Mouse (Mus musculus): ENCODE measurements around the gene Txk.

Txk gene

DNA sequence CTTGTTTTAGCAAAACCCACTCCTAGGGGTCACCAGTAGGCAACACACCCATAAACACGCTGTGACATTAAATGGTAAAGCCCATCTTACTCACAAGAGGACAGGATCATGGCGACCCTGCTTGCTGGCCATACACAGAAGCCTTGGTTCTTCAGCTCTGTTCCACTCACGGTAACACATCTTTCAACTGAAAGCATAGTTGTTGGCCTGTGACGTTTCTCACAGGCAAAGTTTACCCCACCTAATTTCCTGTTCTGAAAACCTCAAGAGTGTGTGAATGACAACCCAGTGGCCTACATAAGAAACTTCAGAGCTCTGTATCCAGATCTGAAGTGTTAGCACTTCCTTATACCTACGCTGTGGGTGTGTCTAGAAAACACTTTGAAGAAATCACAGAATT lies at the start of gene Txk:
Gene Txk (minus strand): TSS at position 193 of the 400 bp plus-strand sequence.
- DNase-seq (ENCODE audit: low read depth, low spot score): no peak

- DNase-seq (ENCODE audit: low read depth, low spot score): no peak
Observed at GRCm38 (mm10) chr5:72798563-72798962, 46.0 kb upstream of the Txk start.

DNA sequence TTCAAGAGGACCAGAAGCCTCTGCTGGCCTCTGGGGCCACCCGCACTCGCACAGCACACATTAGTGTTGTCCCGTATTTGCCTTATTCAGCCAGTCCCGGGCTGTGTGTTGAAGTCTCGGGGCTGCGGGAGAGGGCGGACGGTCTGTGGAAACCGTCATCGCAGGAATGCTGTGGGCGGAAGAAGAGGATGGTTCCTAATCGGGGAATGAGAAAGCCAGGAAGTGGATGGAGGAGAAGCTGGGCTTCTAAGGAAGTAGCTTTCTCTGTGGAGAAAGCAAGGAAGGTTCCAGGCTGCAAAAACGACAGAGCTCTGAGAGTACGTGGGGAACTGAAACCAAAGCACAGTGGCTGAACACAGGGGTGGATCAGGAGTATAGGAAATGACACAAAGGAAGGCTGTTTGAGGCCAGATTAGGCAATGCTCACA lies 43.6 kb upstream of the Txk start:
- DNase-seq (ENCODE audit: low read depth, low spot score): no peak

GRCm38 (mm10) chr5:72793309-72793850 lies 40.8 kb upstream of the Txk start:
- DNase-seq (ENCODE audit: low read depth, low spot score): no peak

DNA sequence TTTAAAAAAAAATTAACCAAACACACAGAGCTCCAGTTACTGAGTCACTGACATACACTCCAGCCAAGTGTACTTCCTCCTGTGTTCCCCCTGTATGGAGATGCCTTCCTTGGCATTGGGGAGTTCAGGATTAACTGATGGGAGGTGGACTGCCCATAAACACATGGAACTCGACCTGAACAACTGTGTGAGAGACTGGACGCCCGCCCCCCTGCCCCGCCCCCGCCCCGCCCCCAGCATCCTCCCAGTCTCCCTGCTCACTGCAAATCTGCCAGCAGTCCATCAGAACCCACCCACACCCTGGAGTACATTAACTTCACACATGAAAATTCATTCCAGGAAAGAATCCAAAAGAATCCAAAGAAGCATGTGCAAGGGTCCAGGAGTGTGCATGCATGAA lies 39.2 kb upstream of the Txk start:
- DNase-seq (ENCODE audit: low read depth, low spot score): no peak

DNA sequence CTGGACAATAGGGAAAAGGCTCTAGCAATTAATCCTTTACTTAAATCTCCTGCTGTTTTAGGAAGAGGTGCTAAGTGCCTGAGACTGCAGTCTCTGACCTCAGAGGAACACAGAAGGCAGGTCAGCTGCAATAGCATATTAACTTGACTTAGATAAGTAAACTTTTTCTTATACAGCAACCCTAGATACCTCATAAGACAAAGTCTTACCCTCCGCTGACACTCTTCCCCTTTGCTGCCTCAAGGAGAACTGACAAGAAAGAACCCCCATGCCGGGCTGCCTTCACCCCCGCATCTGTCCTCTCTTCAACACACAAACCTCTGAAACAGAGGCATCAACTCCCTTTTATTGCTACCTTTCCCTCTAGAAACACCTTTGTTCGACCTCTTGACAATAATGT lies 38.8 kb upstream of the Txk start:
- no peak for DNase-seq (ENCODE audit: low read depth, low spot score)

DNA sequence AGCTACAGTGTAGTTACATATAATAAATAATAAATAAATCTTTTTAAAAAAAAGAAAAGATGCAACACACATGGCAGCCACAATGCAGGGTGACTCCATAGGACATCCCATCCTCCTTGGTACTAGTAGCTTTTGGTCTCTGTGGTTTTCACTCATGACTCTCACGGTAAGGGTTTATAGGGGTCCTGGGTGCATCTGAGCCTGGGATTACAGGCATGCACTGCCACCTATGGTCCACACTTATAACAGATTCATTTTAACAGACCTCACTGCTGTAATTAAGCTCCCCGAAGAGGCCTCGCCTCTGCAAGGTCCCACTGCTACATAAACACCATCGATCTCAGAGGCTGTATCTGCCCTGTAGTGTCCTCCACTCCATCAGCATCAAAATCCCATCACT lies 32.9 kb upstream of the Txk start:
- DNase-seq (ENCODE audit: low read depth, low spot score): no peak

GRCm38 (mm10) chr5:72784719-72785118 lies 32.1 kb upstream of the Txk start:
- no peak for DNase-seq (ENCODE audit: low read depth, low spot score)

DNA sequence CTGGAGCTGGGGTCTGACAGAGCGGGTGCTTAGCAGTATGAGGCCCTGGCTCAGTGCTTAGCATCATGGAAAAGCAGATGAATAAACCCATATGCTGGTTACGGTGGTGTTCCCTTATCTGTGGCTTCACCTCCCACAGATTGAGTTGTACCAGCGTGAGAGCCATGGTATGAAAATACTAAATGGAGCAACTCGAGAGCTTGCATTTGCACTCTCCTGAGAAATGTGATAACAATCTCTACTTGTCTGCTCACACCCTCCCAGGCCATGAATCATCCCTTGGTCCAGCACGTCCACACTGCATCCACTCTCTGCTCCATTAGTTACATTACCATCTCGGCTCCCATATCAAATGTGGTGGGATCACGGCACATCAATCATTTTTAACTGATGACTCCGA lies 31.4 kb upstream of the Txk start:
- DNase-seq (ENCODE audit: low read depth, low spot score): no peak

GRCm38 (mm10) chr5:72783123-72783522 lies 30.5 kb upstream of the Txk start:
- DNase-seq (ENCODE audit: low read depth, low spot score): no peak

- no peak for DNase-seq (ENCODE audit: low read depth, low spot score)
Observed at GRCm38 (mm10) chr5:72781776-72782175, 29.2 kb upstream of the Txk start.

DNA sequence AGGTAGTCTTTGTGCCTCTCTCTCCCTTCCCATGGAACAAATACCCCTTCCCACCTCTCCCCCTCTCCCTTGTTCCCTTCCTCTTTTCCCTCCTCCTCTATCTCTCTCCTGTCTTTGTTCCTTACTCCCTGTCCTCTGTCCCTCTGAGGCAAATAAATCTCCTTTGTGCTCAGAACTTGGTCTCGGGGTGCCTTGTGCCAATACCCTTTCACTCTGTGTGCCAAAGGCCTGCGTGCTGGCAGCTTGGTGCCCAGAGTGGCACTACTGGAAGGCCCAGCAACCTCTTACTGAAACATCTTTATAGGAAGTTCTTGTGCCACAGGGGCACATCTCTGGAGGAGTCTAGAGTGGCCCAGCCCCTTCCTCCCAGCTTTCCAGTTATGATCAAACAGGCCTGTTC lies 24.0 kb upstream of the Txk start:
- DNase-seq (ENCODE audit: low read depth, low spot score): no peak

DNA sequence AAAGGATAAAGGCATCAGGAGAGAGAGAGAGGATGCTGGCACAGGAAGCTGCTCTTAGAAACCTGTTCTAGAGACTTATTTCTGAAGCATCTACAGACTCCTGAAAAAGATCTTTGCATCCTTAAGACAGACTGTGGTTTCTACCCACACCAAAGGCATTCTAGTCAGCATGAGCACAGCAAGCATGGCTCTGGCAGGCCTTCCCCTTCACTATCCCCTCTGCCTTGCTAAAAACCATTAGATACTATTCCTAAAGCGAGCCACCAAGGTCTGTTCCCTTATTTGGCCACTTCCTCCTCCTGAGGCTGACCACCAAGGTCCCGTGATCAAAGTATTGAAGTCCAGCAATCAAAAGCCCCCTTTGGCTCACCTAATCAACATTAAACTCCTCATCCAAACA lies 23.6 kb upstream of the Txk start:
- no peak for DNase-seq (ENCODE audit: low read depth, low spot score)

DNA sequence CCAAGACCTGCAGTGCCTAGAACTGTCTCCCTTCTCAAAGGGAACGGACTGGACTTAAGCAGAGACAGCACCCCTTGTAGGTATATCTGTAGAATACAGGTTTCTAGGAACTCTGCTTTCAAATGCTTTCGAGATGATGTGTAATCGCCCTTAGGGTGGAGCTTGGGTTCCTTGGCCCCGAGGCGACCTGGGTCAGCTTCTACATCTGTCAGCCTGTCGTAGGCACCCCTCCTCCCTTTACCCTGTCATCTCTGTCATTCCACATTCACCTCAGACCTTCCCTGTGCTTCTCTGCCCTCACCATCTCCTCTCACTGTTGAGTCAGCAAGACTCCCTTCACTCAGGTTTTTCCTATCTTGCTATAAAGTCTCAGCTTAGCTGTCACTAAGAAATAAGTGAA lies 17.3 kb upstream of the Txk start:
- DNase-seq (ENCODE audit: low read depth, low spot score): no peak

GRCm38 (mm10) chr5:72763546-72763945 lies 11.0 kb upstream of the Txk start:
- no peak for DNase-seq (ENCODE audit: low read depth, low spot score)

GRCm38 (mm10) chr5:72763025-72763424 lies 10.4 kb upstream of the Txk start:
- no peak for DNase-seq (ENCODE audit: low read depth, low spot score)

- no peak for DNase-seq (ENCODE audit: low read depth, low spot score)
Observed at GRCm38 (mm10) chr5:72761758-72762157, 9.2 kb upstream of the Txk start.

DNA sequence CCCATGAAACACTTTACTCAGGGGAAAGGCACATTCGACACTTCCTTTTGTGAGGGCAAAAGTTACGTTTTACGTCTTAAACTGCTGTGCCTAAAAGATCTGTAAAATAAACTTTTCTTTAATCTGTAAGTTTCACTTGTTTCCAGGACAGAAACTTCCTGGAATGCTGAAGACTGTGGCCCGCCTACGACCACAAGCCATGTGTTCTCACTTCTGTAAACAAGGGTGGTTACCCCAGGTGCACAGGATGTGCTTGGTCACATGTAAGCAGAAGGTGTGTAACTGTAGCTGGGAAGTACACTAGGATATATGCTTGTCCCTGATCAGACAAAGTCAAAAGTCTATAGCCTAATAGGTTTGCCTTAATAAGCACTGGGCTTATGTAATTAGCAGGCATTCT lies 8.7 kb upstream of the Txk start:
- no peak for DNase-seq (ENCODE audit: low read depth, low spot score)

DNA sequence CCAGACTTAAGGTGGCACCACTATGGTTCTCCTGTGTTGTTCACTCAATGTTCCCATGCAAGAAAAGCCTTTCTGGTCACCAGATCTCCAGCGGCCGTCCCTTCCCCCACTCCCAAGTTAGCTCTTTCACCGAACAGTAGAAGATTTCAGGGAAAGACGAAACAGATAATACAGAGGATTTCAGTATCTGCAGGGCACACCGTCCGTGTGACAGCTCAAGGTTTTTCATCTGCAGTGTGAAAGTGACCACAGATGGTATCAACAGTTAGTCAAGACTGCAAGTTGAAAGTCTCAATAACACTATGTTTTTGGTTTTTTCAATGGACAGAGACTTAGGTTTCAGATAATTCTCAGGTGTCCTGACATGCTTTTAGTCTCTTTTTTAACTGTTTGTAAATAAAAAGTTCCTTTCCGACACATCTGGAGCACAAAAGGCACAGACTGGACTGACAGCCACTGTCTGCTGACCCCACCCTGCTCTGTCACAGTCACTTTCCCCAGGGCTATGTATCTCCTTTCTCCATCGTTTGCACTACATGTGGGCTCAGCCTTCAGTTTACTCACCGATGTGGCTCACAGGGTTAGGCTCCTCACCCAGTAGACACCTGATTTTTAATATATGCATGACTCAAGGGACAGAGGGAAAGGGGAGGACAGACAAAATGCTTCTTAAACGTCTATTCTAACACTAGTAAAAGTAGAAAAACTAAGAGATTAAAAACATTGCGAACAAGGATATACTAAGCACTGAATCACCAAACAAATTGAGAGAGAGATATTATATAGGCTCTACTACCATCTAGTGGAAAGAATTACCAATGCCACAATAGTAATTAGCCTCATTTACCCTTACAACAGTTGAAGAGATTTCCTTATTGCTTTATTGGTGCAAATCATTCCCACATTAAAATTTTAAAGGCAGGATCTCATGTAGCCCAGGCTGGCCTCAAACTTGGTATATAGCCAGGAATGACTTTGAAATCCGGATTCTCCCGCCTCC lies 6.6 kb upstream of the Txk start:
- no peak for DNase-seq (ENCODE audit: low read depth, low spot score)

DNA sequence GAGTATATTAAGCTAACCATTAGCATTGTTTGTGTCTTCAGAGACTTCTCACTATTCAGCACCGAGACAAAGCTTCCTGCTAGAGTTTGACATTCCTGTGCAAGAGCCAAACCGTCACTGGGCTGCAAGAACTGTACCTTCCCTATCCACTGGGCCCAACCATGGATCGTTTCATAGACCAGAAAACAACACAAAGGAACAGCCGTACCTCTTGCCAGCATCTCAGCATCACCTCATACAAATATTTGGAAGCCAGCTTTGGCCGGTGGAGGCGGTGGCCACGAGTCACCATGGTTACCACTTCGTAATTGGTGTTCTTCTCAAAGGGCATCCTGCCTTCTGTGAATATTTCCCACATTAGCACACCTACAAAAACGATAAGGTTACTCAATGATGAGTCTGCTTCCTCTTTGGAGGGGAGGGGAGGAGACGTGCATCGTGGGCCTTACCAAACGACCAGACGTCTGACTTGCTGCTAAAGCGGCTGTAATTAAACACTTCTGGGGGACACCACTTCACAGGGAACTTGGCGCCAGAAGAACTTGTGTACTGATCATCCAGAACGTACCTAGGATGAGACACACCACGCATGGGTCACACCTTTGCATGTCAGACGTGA lies 4.7 kb upstream of the Txk start:
- DNase-seq (ENCODE audit: low read depth, low spot score): no peak

GRCm38 (mm10) chr5:72755941-72756340 lies 3.4 kb upstream of the Txk start:
- DNase-seq (ENCODE audit: low read depth, low spot score): no peak

DNA sequence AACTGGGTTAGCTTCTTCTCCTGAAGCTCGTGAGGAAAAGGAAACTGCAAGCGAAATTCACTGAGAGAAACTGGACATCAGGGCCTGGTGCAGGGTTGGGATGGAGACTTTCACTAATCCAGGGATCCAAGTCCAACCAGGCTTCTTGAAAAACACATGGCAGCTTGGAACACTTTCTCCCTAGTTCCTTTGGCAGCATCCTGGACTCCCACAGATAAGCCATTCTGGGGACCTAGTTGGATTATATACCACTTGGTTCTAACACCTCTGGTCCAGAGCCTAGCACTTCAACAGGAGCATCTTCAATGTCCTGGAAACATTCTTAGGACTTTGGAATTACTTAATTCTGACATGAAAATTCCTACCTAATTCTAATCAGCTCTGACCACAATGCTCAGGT lies 2.5 kb upstream of the Txk start:
- DNase-seq (ENCODE audit: low read depth, low spot score): no peak

Measured in brain, embryonic 18.5 days (tissue).